Mouse (Mus musculus): Measurements from ENCODE around the gene Serpinb8.

- TF ChIP-seq CTCF (IDR thresholded peaks at IDR 0.05; ENCODE audit: borderline replicate concordance, control insufficient read depth, extremely low read depth, insufficient read depth, low read length, poor library complexity) (no peak), POLR2A (IDR thresholded peaks at IDR 0.05; ENCODE audit: control insufficient read depth, extremely low read depth, insufficient read depth, low read length, poor library complexity) (no peak)
Measured at GRCm38 (mm10) chr1:107589691-107590470, at the start of gene Serpinb8.

Measured in thymus, adult 2 months (tissue).